Mouse (Mus musculus) kidney, adult 2 months (tissue): ENCODE results near the gene Slit1.

ENCODE experiments used
- CTCF ChIP-seq: fragments of 200-500 bp; conservative IDR thresholded peaks from 2 replicates; pipeline ENCODE4 v1.5.1; 2011; ENCODE audit warnings: low read depth, mild to moderate bottlenecking, control low read depth, low read length, moderate library complexity, mixed read lengths; ENCODE audit not compliant: insufficient read depth, insufficient read length
- POLR2A ChIP-seq: fragments of 200-500 bp; IDR thresholded peaks from one replicate; pipeline ENCODE4 v1.6.1; 2011; ENCODE audit warnings: low read depth, low read length, control low read depth

DNA sequence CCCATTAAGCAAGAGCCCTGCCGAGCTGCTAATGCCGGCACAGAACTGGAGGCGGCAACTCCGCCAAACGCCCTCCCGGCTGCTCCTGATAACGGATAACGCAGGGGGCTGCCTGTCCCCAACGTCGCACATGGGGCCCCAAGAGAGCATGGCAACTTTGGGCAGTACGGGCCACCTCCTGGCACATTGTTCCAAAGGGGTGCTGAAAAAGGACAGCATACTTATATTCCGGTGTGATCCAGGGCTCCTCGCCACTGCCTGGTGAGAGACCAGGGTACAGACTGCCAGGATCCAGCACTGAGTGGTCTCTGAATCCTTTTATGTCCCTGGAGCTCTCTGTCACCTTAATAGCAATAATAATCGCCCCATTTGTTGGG, 5.0 kb downstream of the Slit1 start:
- TF ChIP-seq CTCF (no peak), POLR2A (no peak)
